Mouse (Mus musculus): ENCODE data around the gene Tcf7l2. TPM values are rescaled to one million over a fixed set of nuclear protein-coding genes. Genes with fewer than 3 reads are reported as not detected.

Gene Tcf7l2
- total RNA-seq, 2 experiments from 2014 or later = 10.5 to 13.1 TPM

GRCm38 (mm10) chr19:55729376-55729775, 12.2 kb upstream of the Tcf7l2 start:
- no peak for DNase-seq (ENCODE audit: low spot score in 2 of 2)

- DNase-seq (ENCODE audit: low spot score in 2 of 2) = no peak
These were observed 9.1 kb upstream of the Tcf7l2 start for GRCm38 (mm10) chr19:55732499-55732898.

- no peak for DNase-seq (ENCODE audit: low spot score in 2 of 2)
These were observed 8.6 kb upstream of the Tcf7l2 start for GRCm38 (mm10) chr19:55732994-55733393.

- no peak for DNase-seq (ENCODE audit: low spot score in 2 of 2)
These were observed 5.6 kb upstream of the Tcf7l2 start for GRCm38 (mm10) chr19:55736016-55736415.

GRCm38 (mm10) chr19:55739713-55740112, 1.9 kb upstream of the Tcf7l2 start:
- DNase-seq (ENCODE audit: low spot score in 2 of 2) = no peak

- DNase-seq (ENCODE audit: low spot score in 2 of 2) = no peak
These were observed 724 bp upstream of the Tcf7l2 start for GRCm38 (mm10) chr19:55740753-55741438.

- DNase-seq (ENCODE audit: low spot score in 2 of 2) = no peak
These were observed 873 bp downstream of the Tcf7l2 start for GRCm38 (mm10) chr19:55742386-55743000.

- peak in 1 of 2 experiments; percentile 7 for DNase-seq (ENCODE audit: low spot score in 2 of 2)
These were observed 1.5 kb downstream of the Tcf7l2 start for GRCm38 (mm10) chr19:55743001-55743556.

- DNase-seq (ENCODE audit: low spot score in 2 of 2) = peak in 1 of 2 experiments; percentile 22
These were observed 2.2 kb downstream of the Tcf7l2 start for GRCm38 (mm10) chr19:55743557-55744441.

GRCm38 (mm10) chr19:55744576-55745191, 3.1 kb downstream of the Tcf7l2 start:
- DNase-seq (ENCODE audit: low spot score in 2 of 2) = no peak

- no peak for DNase-seq (ENCODE audit: low spot score in 2 of 2)
These were observed 3.6 kb downstream of the Tcf7l2 start for GRCm38 (mm10) chr19:55745192-55745578.

GRCm38 (mm10) chr19:55746241-55746640, 4.6 kb downstream of the Tcf7l2 start:
- DNase-seq (ENCODE audit: low spot score in 2 of 2) = no peak

GRCm38 (mm10) chr19:55747237-55747925, 5.8 kb downstream of the Tcf7l2 start:
- no peak for DNase-seq (ENCODE audit: low spot score in 2 of 2)

- DNase-seq (ENCODE audit: low spot score in 2 of 2) = no peak
These were observed 6.3 kb downstream of the Tcf7l2 start for GRCm38 (mm10) chr19:55747926-55748291.

- DNase-seq (ENCODE audit: low spot score in 2 of 2) = no peak
These were observed 7.2 kb downstream of the Tcf7l2 start for GRCm38 (mm10) chr19:55748801-55749200.

GRCm38 (mm10) chr19:55749532-55749931, 7.9 kb downstream of the Tcf7l2 start:
- DNase-seq (ENCODE audit: low spot score in 2 of 2) = no peak

- DNase-seq (ENCODE audit: low spot score in 2 of 2) = no peak
These were observed 8.4 kb downstream of the Tcf7l2 start for GRCm38 (mm10) chr19:55750048-55750447.

GRCm38 (mm10) chr19:55750465-55750864, 8.8 kb downstream of the Tcf7l2 start:
- DNase-seq (ENCODE audit: low spot score in 2 of 2) = no peak

GRCm38 (mm10) chr19:55752861-55753260, 11.2 kb downstream of the Tcf7l2 start:
- no peak for DNase-seq (ENCODE audit: low spot score in 2 of 2)

GRCm38 (mm10) chr19:55754303-55754702, 12.7 kb downstream of the Tcf7l2 start:
- DNase-seq (ENCODE audit: low spot score in 2 of 2) = no peak

- no peak for DNase-seq (ENCODE audit: low spot score in 2 of 2)
These were observed 13.8 kb downstream of the Tcf7l2 start for GRCm38 (mm10) chr19:55755462-55755861.

Data from layer of hippocampus, adult 18-20 months (tissue).